Mouse (Mus musculus) megakaryocyte-erythroid progenitor cell, adult 5-6 weeks (primary cell): ENCODE results near the gene Zfp853. TPM values are rescaled to one million over a fixed set of nuclear protein-coding genes. Genes with fewer than 3 reads are reported as not detected.

ENCODE experiments used
- ATAC-seq: replicated peaks from 2 replicates; pipeline ENCODE4 v1.8.0; 2016; ENCODE audit warnings: mild to moderate bottlenecking, inconsistent platforms; ENCODE audit not compliant: severe bottlenecking, poor library complexity, low FRiP score, low TSS enrichment
- total RNA-seq, 2 experiments: library from RNA; stranded (forward) in 1 of 2; stranded (reverse) in 1 of 2; fragments of 200-1000, 215-1000 nt in 1 of 2; fragments of >200 nt in 1 of 2; fragmentation: Nextera tagmentation in 1 of 2; gene quantifications; 2 replicates each; pipeline ENCODE4 v1.2.3; 2014 to 2017

Gene Zfp853
- total RNA-seq, 2 experiments from 2014 or later: not detected

DNA sequence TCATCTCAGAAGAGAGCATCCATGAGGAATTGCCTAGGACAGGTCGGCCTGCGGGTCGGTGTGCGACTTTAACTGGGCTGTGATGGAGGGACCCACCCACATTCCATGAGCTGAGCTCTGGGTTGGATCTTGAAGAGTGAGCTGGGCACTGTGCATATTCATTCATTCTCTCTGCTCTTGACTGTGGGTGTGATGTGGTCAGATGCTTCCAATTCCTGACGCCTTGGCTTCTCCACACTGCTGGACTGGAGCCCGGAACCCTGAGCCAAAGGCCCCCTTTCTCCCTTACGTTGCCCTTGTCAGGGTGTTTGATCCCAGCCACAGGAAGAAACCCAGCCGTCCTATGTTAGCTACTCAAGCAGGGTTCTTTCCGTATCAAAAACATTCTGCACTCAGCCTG lies 4.6 kb upstream of the Zfp853 start:
- ATAC-seq: no peak

DNA sequence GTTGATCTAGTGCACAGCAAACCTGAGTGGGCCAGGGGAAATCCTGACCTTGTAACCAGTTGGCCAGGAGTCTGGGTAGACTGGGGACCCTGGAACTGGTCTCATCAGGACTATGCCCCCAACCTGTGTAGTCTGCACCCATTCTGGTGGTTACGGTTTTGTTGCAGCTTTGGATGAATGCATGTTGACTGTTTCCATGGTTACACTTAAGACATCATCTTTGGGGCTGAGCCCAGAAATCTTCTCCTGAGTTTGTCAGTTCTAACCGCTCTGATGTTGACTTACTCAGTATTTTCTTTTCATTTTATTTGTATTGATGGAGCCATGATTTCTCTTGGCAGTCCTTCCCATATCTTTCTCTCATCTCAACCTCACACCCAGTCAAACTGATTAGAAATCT lies 1.9 kb upstream of the Zfp853 start:
- no peak for ATAC-seq

DNA sequence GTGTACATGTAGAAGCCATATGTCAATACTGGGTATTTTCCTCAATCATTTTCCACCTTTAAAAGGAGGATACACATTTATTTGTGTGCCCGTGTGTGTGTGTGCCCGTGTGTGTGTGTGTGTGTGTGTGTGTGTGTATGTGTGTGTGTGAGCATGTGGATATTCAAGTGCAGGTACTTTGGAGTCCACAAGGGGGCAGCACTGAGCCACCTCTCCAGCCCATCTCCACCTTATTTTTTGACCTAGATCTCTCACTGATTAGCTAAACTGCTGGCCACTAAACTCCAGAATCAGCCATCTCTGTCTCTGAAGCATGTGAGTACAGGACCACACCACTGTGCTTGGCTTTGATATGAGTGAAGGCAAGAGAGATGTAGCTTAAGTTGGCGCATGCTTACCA lies 1.4 kb upstream of the Zfp853 start:
- no peak for ATAC-seq

DNA sequence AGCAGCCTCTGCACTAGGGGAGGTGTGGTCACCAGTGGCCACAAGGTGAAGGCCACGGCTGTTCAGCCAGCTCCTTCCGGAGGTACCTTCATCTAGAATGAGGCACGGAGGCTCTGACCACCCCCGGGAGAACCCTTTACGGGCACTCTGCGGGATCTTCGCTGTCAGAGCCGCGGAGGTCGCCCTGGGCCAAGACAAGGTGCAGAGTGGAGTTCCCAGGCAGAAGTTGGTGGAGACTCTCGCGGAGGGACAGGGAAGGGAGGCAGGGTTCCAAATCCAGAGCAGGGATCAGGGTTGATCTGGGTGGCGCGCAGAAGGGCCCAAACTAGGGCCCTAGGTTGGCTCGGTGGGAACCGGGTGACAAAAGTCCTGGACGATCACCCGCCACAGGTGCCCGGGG lies 544 bp downstream of the Zfp853 start:
- ATAC-seq: no peak

DNA sequence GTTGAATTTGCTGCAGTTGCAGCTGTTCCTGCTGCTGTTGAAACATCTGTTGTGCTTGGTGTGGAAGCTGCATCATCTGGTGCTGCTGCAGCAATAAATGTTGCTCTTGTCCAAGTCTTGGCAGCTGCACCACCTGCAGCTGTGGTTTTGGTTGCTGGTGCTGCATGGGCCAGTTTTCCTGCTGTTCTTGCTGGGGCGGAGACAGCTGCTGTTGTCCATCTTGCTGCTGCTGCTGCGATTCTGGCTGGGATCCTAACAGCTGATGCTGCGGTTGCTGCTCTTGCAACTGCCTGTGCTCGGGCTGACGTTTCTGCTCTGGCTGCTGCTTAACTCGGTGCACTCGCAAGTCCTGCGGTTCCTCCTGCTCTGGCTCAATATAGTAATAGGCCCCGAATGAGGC lies 4.1 kb downstream of the Zfp853 start:
- no peak for ATAC-seq

DNA sequence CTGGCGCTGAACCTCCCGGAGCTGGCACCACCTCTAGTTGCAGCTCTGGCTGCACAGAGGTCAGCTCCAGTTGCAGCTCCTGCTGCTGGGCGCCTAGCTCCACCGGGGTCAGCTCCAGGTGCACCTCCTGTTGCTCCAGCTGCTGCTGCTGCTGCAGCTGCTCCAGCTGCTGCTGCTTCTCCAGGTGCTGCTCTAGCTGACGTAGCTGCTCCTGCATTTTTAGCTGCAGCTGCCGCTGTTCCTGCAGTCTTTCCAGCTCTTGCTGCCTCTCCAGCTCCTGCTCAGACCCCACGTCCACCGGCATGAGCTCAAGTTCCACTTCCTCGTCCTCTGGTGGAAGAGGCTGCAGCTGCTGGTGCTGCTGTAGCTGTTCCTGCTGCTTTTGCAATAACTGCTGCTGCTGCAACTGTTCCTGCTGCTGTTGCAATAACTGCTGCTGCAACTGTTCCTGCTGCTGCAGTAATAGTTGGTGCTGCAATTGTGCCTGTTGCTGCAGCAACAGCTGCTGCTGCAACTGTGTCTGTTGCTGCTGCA lies 5.0 kb downstream of the Zfp853 start:
- ATAC-seq: no peak

DNA sequence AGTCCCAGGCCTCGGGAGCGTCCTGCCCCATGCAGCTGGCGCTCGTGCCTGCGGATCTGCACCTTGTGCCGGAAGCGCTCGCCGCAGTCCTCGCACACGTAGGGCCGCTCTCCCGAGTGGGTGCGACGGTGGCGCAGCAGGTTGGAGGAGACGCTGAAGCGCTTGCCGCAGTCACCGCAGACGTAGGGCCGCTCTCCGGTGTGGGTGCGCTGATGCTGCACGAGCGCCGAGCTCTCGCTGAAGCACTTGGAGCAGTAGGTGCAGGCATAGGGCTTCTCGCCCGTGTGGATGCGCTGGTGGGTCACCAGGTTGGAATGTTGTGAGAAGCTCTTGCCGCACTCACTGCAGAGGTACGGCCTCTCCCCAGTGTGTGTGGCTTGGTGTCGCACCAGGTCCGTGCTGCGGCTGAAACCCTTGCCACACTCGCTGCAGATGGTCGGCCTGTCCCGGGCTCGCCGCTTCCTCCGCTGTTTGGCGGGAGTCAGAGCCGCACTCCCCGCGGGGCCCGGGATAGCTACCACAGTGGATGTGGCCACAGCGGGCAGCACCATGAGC lies 5.6 kb downstream of the Zfp853 start:
- ATAC-seq: 0 out of 2 replicates have a peak, but pooled peaks have one; percentile 4

DNA sequence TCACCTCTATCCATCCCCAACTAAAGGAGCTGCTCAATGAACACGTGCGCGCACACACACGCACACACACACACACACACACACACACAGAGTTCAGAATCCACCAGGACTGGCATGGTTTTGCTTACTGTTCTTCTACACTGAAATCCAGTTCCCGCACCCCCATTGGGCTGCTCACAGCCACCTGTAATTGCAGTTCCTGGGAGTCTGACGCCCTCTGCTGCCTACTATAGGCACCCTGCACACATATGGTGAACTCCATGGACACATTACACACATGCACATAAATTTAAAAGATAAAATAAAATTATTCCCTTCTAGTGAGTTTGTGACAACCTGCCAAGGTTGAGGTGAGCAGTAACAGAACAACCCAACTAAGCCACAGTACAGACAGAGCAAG lies 8.7 kb downstream of the Zfp853 start:
- no peak; the same call in 1 of the 2 replicates for ATAC-seq

DNA sequence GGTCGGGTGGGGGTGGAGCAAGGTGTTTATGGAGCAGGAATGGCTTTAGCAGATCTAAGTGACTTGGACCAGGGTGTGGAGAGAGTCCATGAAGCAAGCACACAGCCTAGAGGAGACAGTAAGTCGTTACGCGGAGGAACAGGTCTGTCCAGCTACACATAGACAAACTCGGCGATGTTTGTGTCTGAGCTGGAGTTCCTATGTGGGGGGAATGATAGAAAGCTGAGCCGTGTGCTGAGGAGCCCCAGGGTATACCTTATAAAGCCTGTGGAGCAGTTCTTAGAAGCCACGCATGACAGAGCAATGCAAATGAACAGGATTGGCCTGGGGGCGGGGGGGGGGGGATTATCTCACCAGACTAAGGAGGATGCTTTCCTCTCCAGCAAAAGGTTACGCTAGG lies 14.2 kb downstream of the Zfp853 start:
- no peak for ATAC-seq

DNA sequence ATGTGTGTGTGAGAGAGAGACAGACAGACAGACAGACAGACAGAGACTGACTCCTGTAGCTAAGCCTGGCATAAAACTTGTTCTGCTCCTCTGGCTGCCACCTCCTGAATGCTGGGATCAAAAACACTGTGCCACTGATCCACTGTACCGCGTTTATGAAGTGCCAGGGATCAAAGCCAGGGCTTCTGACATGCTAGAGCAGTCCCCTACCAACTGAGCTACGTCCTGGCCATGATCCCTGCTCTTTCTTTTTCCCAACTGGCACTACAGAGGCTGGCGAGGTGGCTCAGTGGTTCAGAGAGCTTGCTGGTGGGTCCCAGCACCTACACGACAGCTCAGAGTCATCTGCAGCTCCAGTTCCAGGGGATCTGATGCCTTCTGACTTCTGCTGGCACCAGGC lies 17.7 kb downstream of the Zfp853 start:
- ATAC-seq: no peak

DNA sequence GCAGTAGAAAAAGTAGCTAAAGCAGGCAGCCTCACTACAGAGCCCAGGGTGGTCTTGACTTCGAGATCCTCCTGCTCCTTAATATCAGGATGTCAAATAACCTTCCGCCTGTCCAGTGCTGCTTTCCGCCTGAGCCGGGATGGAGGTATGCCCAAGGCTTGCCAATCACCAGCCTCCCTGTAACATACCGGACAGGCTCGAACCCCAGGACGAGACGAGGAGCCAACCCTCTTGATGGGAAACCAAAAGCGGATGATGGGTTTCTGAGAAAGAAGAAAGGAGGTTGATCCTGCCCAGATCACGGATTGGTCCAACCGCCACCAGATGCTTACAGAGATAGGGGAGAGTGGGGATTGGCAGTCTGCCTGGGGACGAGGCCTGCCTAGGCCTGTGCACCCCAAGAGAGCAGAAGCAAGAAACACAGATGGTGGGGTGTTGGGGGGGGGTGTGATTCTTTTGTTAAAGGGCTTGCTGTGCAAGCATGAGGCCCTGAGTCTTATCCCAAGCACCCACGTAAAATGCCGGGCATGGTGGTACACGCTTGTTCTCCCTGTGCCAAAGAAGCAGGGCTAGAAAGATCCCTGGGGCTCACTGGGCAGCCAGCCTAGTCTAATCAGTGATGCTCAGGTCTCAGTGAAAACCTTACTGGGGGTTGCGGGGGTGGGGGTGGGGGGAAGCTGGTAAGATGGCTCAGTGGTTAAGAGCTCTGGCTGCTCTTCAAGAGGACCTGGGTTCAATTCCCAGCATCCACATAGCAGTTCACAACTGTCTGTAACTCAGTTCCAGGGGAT lies 20.7 kb downstream of the Zfp853 start:
- peak; percentile 80 for ATAC-seq

DNA sequence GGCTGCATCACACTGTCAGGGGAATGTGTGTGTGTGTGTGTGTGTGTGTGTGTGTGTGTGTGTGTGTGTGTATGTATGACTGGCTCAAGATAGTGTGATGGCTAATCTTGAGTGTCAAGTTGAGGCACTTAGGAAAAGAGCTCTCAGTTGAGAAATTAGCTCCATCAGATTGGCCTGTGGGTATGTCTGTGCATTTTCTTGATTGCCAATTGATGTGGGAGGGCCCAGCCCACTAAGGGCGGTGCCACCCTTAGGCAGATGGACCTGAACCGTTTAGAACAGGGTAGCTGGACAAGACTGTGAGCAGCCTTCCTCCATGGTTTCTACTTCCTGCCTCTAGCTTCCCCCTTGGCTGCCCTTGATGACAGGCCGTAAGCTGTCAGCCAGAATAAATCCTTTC lies 21.3 kb downstream of the Zfp853 start:
- ATAC-seq: peak; percentile 64

DNA sequence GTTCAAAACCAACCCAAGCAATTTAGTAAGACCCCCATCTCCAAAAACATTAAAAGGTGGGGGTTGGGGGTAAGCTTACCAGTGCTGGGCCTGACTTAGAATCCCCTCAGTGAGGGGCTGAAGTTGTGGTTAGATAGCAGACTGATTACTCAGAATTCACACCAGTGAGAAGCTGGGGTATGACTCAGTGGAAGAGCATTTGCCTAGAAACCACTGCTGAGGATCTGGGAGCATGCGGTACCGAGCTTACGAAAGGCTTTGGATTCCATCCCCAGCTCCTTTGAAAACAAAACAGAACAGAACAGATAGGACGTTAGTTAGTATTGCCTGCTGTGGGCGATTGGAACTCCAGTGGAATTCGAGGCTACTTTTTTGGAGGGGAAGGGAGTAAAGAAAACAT lies 21.8 kb downstream of the Zfp853 start:
- no peak for ATAC-seq

DNA sequence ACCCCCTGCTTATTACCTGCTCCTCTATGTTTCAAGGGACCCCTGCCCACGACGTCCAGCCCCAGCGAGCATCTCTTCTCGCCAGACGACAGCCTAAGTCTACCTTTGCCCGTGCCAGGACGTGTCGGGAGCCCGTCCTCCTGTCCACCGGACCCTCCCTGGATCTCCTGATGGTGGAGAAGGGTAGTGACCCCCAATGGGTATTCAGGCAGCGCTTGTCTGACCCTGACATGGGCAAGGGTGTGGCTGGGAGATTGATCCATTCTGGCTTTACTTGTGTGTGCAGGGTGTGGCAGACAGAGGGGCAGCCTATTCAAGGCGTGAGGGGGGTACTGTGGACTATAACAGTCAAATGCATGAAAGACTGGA lies 23.3 kb downstream of the Zfp853 start:
- ATAC-seq: no peak

DNA sequence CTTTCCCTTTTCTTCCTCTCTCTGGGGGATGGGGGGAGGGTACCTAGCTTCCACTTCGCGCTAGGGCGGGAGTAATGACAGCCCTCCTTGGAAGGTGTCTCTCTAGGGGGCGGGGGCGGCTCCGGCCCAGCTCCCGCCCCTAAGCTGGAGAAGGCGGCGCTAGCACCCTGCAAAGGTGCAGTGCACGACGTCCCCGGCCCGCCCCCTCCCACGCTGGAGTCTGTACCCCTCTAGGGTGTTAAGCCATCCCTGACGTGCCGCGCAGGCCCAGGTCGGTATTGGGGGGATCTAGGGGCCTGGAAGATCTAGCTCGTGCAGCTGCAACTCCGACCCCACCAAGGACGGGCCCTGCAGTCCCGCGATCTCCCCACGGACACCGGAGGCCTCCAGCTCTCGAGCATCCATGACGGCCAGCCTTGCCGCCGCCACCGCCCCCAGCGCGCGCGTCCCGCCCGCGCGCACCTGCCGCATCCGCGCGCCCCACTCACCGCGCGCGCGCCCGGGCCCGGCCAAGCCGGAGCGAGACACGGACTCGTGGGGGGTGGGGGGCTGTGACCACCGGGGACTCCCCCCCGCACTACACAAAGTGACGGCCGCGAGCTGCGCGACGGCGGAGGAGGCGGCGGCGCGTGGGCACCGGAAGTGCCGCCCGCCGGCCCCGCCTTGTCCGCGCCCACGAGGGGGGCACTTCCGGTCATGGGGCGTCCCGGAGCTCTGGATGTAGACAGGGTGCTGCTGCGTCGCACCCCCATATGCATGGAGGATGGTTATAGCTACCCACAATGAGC lies 23.9 kb downstream of the Zfp853 start, which contains the start of gene Zfp316:
Gene Zfp316 (minus strand): TSS at position 660 of the 788 bp plus-strand sequence.
- ATAC-seq: no peak

DNA sequence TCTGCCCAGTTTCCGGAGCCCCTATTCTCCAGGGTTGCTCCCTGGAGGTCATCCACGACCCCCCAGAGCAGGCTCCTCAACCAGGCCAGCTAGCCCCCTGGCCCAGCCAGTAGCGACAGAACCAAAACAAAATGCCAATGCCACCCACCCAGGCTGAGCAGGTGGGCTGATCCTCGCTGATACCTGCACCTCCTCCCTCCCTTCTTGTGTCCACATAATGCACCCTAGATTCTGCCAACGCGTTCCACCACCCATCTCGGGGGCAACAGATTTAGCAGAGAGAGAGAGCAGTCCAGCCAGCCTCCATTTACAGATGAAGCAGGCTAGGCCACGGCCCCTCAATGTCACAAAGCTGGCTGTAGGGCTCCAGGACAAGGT lies 24.4 kb downstream of the Zfp853 start:
- no peak for ATAC-seq

DNA sequence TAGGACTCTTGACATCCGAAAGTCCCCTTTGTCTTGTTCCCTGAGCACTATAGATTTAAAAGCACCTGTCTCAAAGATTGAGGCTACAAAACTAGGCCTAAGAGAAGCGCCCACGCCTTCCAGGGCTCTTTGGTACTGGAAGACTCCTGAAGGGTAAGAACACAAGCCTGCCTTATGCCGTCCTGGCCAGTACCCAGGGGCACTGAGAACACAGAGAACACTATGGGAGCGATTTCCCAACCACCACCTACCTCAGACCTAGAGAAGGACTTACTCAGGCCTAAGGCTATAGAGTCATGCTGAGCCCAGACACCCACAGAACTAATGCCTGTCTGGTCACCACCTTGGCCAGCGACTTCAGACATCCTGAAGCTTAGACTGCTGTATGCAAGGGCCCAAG lies 26.6 kb downstream of the Zfp853 start:
- ATAC-seq: no peak

DNA sequence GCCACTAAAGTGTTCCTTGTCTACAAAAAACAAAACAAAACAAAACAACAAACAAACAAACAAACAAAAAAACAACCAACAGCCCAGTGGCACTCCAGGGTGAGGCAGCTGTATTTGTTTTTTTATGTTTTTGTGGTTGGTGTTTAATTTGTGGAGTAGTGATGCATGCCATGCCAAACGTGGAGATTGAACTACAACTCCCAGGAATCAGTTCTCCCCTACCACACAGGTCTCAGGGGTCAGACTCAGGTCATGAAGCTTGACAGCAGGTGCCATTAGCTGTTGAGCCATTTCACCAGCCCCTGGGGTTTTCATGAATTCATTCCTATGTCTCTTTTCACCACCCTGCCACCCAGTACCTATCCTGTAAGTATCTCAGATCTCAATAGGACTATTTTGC lies 28.0 kb downstream of the Zfp853 start:
- no peak for ATAC-seq

DNA sequence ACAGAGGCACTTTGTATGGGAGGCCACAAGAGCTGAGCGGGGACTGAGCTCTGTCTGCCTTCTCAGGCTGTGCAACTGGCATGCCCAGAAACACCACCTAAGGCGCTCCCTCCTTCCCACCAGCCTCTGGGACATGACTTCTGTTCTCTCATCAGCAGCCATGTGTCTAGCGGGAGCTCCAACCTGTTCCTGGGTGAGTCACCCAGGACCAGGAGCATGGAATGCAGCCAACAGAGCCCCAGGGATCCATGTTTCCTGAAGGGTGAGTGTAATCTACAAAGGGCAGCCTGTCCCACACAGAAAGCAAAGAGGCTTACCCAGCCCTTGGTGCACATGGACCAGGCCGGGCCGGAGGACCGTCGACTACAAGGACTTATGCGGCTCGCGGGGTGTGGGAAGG lies 28.7 kb downstream of the Zfp853 start:
- no peak for ATAC-seq

DNA sequence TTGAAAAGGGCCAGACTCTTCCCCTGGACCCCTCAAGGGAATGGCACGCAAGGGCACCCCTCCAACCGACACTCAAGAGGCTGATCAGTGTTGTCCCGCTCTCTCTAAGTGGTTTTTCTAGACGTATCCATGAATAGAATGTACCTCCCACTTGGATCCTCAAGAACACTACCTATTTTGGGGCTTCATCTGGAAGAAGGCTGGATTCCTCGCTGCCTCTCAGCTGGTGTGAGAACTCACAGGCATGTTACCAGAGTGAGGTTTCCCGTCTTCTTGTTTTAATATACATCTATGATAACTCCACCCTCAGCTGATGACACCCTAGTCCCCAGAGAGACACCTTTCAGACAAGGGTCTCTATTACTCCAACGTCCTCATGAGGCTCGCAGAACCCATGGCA lies 31.8 kb downstream of the Zfp853 start:
- ATAC-seq: no peak
